Comparison of ENCODE assay signal across 11 mouse cellular contexts in the genomic region with DNA sequence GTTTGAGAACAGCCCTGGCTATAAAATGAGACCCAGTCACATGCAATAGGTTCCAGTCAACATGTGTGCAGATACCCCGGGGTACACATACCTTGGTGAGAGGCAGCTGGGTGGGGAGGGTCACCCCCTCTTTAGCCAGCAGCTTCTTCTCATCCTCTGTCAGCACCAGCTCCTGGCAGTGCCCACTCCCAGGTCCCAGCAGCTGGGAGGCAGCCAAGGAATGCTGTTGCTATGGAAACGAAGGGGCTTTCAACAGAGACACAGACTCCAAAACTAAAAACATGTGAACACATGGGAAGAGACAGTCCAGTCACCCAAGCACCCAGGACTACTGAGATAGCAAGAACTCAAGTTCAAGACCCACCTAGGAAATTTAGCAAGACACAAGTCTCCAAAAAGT. TPM values are rescaled to one million over a fixed set of nuclear protein-coding genes. Genes with fewer than 3 reads are reported as not detected.
DNase-seq lines count a peak whose midpoint lies in the region; ATAC-seq lines count a peak whose summit lies in the region.
"Had no signal": no experiment of that assay in that cellular context is flagged by ENCODE, and none has a peak within 500 bp of the region (broad histone marks: within the 10 kb centered on the region; RNA-seq: fewer than 3 reads in every experiment).

No protein-coding gene starts in this region.

- no peak for ATAC-seq in midbrain, embryonic 13.5 days
- ATAC-seq in midbrain, embryonic 14.5 days (ENCODE audit: low FRiP score, low TSS enrichment), result no peak

- H3K27ac ChIP-seq in midbrain, embryonic 10.5 days (replicated peaks), result no peak overlapping the region
- H3K27ac ChIP-seq in midbrain, embryonic 13.5 days, result no peak overlapping the region
- no peak overlapping the region for H3K27ac ChIP-seq in midbrain, embryonic 14.5 days (replicated peaks; ENCODE audit: low read depth, low read length)
- H3K27ac ChIP-seq: left cerebral cortex, adult 2 months; macrophage had no signal

- no peaks in the 10 kb centered on the region for H3K36me3 ChIP-seq in midbrain, embryonic 10.5 days
- no peaks in the 10 kb centered on the region for H3K36me3 ChIP-seq in midbrain, embryonic 13.5 days
- H3K36me3 ChIP-seq in midbrain, embryonic 14.5 days (ENCODE audit: control insufficient read depth, insufficient read depth, low read length), result no peaks in the 10 kb centered on the region

- peak; percentile 69 for DNase-seq in embryo, embryonic 10 days (ENCODE audit: low spot score)
- no peak for DNase-seq in embryo, embryonic 9.5 days (ENCODE audit: extremely low spot score)
- peak; percentile 35 for DNase-seq in midbrain, embryonic 10.5 days (ENCODE audit: low spot score)
- DNase-seq in forelimb bud, embryonic 11.5 days (ENCODE audit: low read depth, low spot score), result peak; percentile 69
- peak; percentile 73 for DNase-seq in midbrain, embryonic 14.5 days
- no peak for DNase-seq in gastrocnemius, postnatal 4 days (ENCODE audit: low spot score in 2 of 2)
- no peak for DNase-seq in ovary, postnatal 36 days (ENCODE audit: low spot score)
- DNase-seq: kidney, adult 8-10 months had no signal

- no peaks in the 10 kb centered on the region for H3K27me3 ChIP-seq in midbrain, embryonic 10.5 days (ENCODE audit: low read depth, poor library complexity, severe bottlenecking)
- H3K27me3 ChIP-seq in midbrain, embryonic 13.5 days, result no peaks in the 10 kb centered on the region
- H3K27me3 ChIP-seq in midbrain, embryonic 14.5 days (ENCODE audit: control insufficient read depth, insufficient read depth, low read length), result no peaks in the 10 kb centered on the region

- no peak overlapping the region for H3K4me2 ChIP-seq in midbrain, embryonic 13.5 days (replicated peaks)
- H3K4me2 ChIP-seq in midbrain, embryonic 14.5 days (ENCODE audit: low read length), result no peak overlapping the region

- WGBS in midbrain, embryonic 10.5 days, result 67% methylated on average over 2 of the region's 2 CpGs
- 57% methylated on average over 2 of the region's 2 CpGs for WGBS in midbrain, embryonic 13.5 days
- 66% methylated on average over 2 of the region's 2 CpGs for WGBS in midbrain, embryonic 14.5 days

- peaks cover 16% of the 10 kb centered on the region for H3K4me1 ChIP-seq in midbrain, embryonic 10.5 days
- H3K4me1 ChIP-seq in midbrain, embryonic 13.5 days (replicated peaks), result peaks cover 8% of the 10 kb centered on the region; the same call in 1 of the 2 replicates
- no peaks in the 10 kb centered on the region for H3K4me1 ChIP-seq in midbrain, embryonic 14.5 days (ENCODE audit: control insufficient read depth, insufficient read depth, low read length)

- peaks cover 3% of the 10 kb centered on the region; the same call in 1 of the 2 replicates for H3K9me3 ChIP-seq in midbrain, embryonic 10.5 days (replicated peaks)
- H3K9me3 ChIP-seq in midbrain, embryonic 13.5 days, result no peaks in the 10 kb centered on the region
- H3K9me3 ChIP-seq in midbrain, embryonic 14.5 days (ENCODE audit: control insufficient read depth, low read length), result no peaks in the 10 kb centered on the region

- H3K4me3 ChIP-seq in midbrain, embryonic 10.5 days, result no peak overlapping the region
- H3K4me3 ChIP-seq in midbrain, embryonic 13.5 days (replicated peaks), result no peak overlapping the region
- no peak overlapping the region for H3K4me3 ChIP-seq in midbrain, embryonic 14.5 days (replicated peaks; ENCODE audit: low read depth, low read length)
- H3K4me3 ChIP-seq: left cerebral cortex, adult 2 months had no signal

- no peak overlapping the region for H3K9ac ChIP-seq in midbrain, embryonic 13.5 days (replicated peaks)
- no peak overlapping the region for H3K9ac ChIP-seq in midbrain, embryonic 14.5 days (replicated peaks; ENCODE audit: low read length)

RNA-seq across cellular contexts. Expression of a gene that starts 9.5 kb away (rescaled TPM):
- 0.35 and 0.60 TPM in 2 replicates for polyA plus RNA-seq in midbrain, embryonic 10.5 days (2016; fragmentation: Nextera tagmentation; extraction: Ambion mirVana)
- 0.12 and 0.20 TPM in 2 replicates for polyA plus RNA-seq in midbrain, embryonic 13.5 days (2015; fragmentation: Nextera tagmentation; extraction: Ambion mirVana)
- 0.09 and 0.31 TPM in 2 replicates for polyA plus RNA-seq in midbrain, embryonic 14.5 days (2014; fragmentation: Nextera tagmentation; extraction: Ambion mirVana)
- total RNA-seq in gastrocnemius, postnatal 4 days (2021), result 1 to 10 TPM; 1.2 to 1.5 TPM

RNA-seq across cellular contexts. Expression of a gene that starts 16.5 kb away (rescaled TPM):
- 215 TPM in 2 replicates for polyA plus RNA-seq in midbrain, embryonic 10.5 days (2016; fragmentation: Nextera tagmentation; extraction: Ambion mirVana)
- 220 and 243 TPM in 2 replicates for polyA plus RNA-seq in midbrain, embryonic 13.5 days (2015; fragmentation: Nextera tagmentation; extraction: Ambion mirVana)
- 236 and 240 TPM in 2 replicates for polyA plus RNA-seq in midbrain, embryonic 14.5 days (2014; fragmentation: Nextera tagmentation; extraction: Ambion mirVana)
- total RNA-seq in gastrocnemius, postnatal 4 days (2021), result 100 to 1,000 TPM; 148 to 152 TPM

RNA-seq across cellular contexts. Expression of a gene that starts 19.4 kb away (rescaled TPM):
- polyA plus RNA-seq in midbrain, embryonic 10.5 days (2016; fragmentation: Nextera tagmentation; extraction: Ambion mirVana), result 87.1 and 107 TPM in 2 replicates
- polyA plus RNA-seq in midbrain, embryonic 13.5 days (2015; fragmentation: Nextera tagmentation; extraction: Ambion mirVana), result 44.9 and 48.5 TPM in 2 replicates
- polyA plus RNA-seq in midbrain, embryonic 14.5 days (2014; fragmentation: Nextera tagmentation; extraction: Ambion mirVana), result 31.2 and 38.2 TPM in 2 replicates
- total RNA-seq in gastrocnemius, postnatal 4 days (2021), result 10 to 100 TPM; 40.6 to 44.0 TPM

RNA-seq across cellular contexts. Expression of a gene that starts 29.2 kb away (rescaled TPM):
- 289 and 314 TPM in 2 replicates for polyA plus RNA-seq in midbrain, embryonic 10.5 days (2016; fragmentation: Nextera tagmentation; extraction: Ambion mirVana)
- polyA plus RNA-seq in midbrain, embryonic 13.5 days (2015; fragmentation: Nextera tagmentation; extraction: Ambion mirVana), result 316 and 322 TPM in 2 replicates
- polyA plus RNA-seq in midbrain, embryonic 14.5 days (2014; fragmentation: Nextera tagmentation; extraction: Ambion mirVana), result 259 and 292 TPM in 2 replicates
- total RNA-seq in gastrocnemius, postnatal 4 days (2021), result 100 to 1,000 TPM in 1 of 2 experiments, 10 to 100 TPM in 1; 98.0 to 100 TPM

RNA-seq across cellular contexts. Expression of a gene that starts 45.8 kb away (rescaled TPM):
- polyA plus RNA-seq in midbrain, embryonic 10.5 days (2016; fragmentation: Nextera tagmentation; extraction: Ambion mirVana), result 7.8 and 9.8 TPM in 2 replicates
- polyA plus RNA-seq in midbrain, embryonic 13.5 days (2015; fragmentation: Nextera tagmentation; extraction: Ambion mirVana), result 13.2 and 15.2 TPM in 2 replicates
- polyA plus RNA-seq in midbrain, embryonic 14.5 days (2014; fragmentation: Nextera tagmentation; extraction: Ambion mirVana), result 8.1 and 12.4 TPM in 2 replicates
- total RNA-seq in gastrocnemius, postnatal 4 days (2021), result 10 to 100 TPM; 37.7 to 42.0 TPM

Comparison
In these comparisons a context has a peak if more than half of its experiments do, and no peak if none do; other contexts are left out.
1. DNase-seq: peak in embryo, embryonic 10 days (single experiment), midbrain, embryonic 10.5 days (single experiment), forelimb bud, embryonic 11.5 days (single experiment) and midbrain, embryonic 14.5 days (single experiment); none in embryo, embryonic 9.5 days (single experiment), gastrocnemius, postnatal 4 days (0 of 2) and ovary, postnatal 36 days (single experiment).